Mouse (Mus musculus) adipocyte (in vitro differentiated cells): ENCODE measurements around the gene Slc51a.
"Not testable (repeated sequence)": the region's sequence is repeated elsewhere in the genome, so short reads cannot be mapped to it uniquely, and the experiment has no call there.

Source experiments
- DNase-seq: peaks from one replicate; pipeline ENCODE4 v3.0.0-alpha.2; 2016; ENCODE audit warnings: low spot score

Slc51a gene

GRCm38 (mm10) chr16:32509066-32509942 is 21.6 kb upstream of the Slc51a start:
- DNase-seq, result peak; percentile 63

GRCm38 (mm10) chr16:32508506-32509065 is 20.9 kb upstream of the Slc51a start:
- no peak for DNase-seq

- DNase-seq, result no peak
These were observed 20.4 kb upstream of the Slc51a start for GRCm38 (mm10) chr16:32508035-32508434.

GRCm38 (mm10) chr16:32507407-32507806 is 19.7 kb upstream of the Slc51a start:
- no peak for DNase-seq

GRCm38 (mm10) chr16:32506868-32507267 is 19.2 kb upstream of the Slc51a start:
- DNase-seq, result no peak

- no peak for DNase-seq
These were observed 18.6 kb upstream of the Slc51a start for GRCm38 (mm10) chr16:32506298-32506697.

GRCm38 (mm10) chr16:32503633-32504032 is 16.0 kb upstream of the Slc51a start:
- peak; percentile 56 for DNase-seq

GRCm38 (mm10) chr16:32502621-32503335 is 15.1 kb upstream of the Slc51a start:
- no peak for DNase-seq

GRCm38 (mm10) chr16:32501459-32501858 is 13.8 kb upstream of the Slc51a start:
- DNase-seq, result no peak

- peak; percentile 84 for DNase-seq
These were observed 11.9 kb upstream of the Slc51a start for GRCm38 (mm10) chr16:32499430-32500037.

GRCm38 (mm10) chr16:32498996-32499395 is 11.3 kb upstream of the Slc51a start:
- no peak for DNase-seq

GRCm38 (mm10) chr16:32495965-32496364 is 8.3 kb upstream of the Slc51a start, which contains the start of gene Zdhhc19:
Gene Zdhhc19, plus strand, starts transcription at chr16:32496265.
- no peak for DNase-seq

GRCm38 (mm10) chr16:32494371-32494770 is 6.7 kb upstream of the Slc51a start:
- not testable (repeated sequence) for DNase-seq

- DNase-seq, result no peak
These were observed 1.3 kb upstream of the Slc51a start for GRCm38 (mm10) chr16:32488939-32489338.

GRCm38 (mm10) chr16:32486046-32486445 is 1.6 kb downstream of the Slc51a start:
- DNase-seq, result no peak

- no peak for DNase-seq
These were observed 2.5 kb downstream of the Slc51a start for GRCm38 (mm10) chr16:32485209-32485608.

- DNase-seq, result no peak
These were observed 3.2 kb downstream of the Slc51a start for GRCm38 (mm10) chr16:32484431-32484871.

- no peak for DNase-seq
These were observed 8.3 kb downstream of the Slc51a start for GRCm38 (mm10) chr16:32479415-32479814.

- DNase-seq, result no peak
These were observed 10.4 kb downstream of the Slc51a start for GRCm38 (mm10) chr16:32477315-32477714.

- no peak for DNase-seq
These were observed 15.2 kb downstream of the Slc51a start for GRCm38 (mm10) chr16:32472276-32473015.

- DNase-seq, result no peak
These were observed 18.1 kb downstream of the Slc51a start for GRCm38 (mm10) chr16:32469404-32470105.
